In genomic region chr1:64957021-64957489, GRCm38 (mm10) we compare ENCODE assay signal across 7 mouse cellular contexts. TPM values are rescaled to one million over a fixed set of nuclear protein-coding genes. Genes with fewer than 3 reads are reported as not detected.
DNase-seq lines count a peak whose midpoint lies in the region; ATAC-seq and TF ChIP-seq lines count a peak whose summit lies in the region.

No protein-coding gene starts in this region.

- no peak overlapping the region for H3K27ac ChIP-seq in testis, adult 2 months (ENCODE audit: control insufficient read depth, insufficient read depth, low read depth, low read length)
- H3K27ac ChIP-seq in embryonic fibroblast, embryonic 13.5 days (ENCODE audit: insufficient read depth, low read length), result no peak overlapping the region
- H3K27ac ChIP-seq in limb, embryonic 13.5 days, result no peak overlapping the region

- 64% methylated on average over 8 of the region's 8 CpGs for WGBS in limb, embryonic 13.5 days

- H3K4me3 ChIP-seq in testis, adult 2 months (ENCODE audit: control insufficient read depth, low read depth, low read length), result peak overlapping the region; percentile 92
- H3K4me3 ChIP-seq in embryonic fibroblast, embryonic 13.5 days (ENCODE audit: insufficient read depth, low read length), result peak overlapping the region; percentile 16; the same call in 1 of the 2 replicates
- H3K4me3 ChIP-seq in limb, embryonic 13.5 days, result peak overlapping the region; percentile 80

- peak overlapping the region; percentile 72 for H3K4me2 ChIP-seq in limb, embryonic 13.5 days (replicated peaks)

- no peaks in the 10 kb centered on the region for H3K4me1 ChIP-seq in testis, adult 2 months (ENCODE audit: control insufficient read depth, insufficient read depth, low read length)
- H3K4me1 ChIP-seq in embryonic fibroblast, embryonic 13.5 days (ENCODE audit: control insufficient read depth, insufficient read depth, low read length), result no peaks in the 10 kb centered on the region
- H3K4me1 ChIP-seq in limb, embryonic 13.5 days, result 0 out of 2 replicates have a peak, but pooled peaks cover 4% of the 10 kb centered on the region

- no peak for TF ChIP-seq POLR2A in testis, adult 2 months (IDR thresholded peaks at IDR 0.05; ENCODE audit: control insufficient read depth, low read depth, low read length)
- no peak for TF ChIP-seq POLR2A in embryonic fibroblast, embryonic 13.5 days (IDR thresholded peaks at IDR 0.05; ENCODE audit: low read depth, low read length)

- peak overlapping the region; percentile 88 for H3K9ac ChIP-seq in limb, embryonic 13.5 days

- no peaks in the 10 kb centered on the region for H3K36me3 ChIP-seq in testis, adult 2 months (ENCODE audit: control insufficient read depth, insufficient read depth, low read length)
- H3K36me3 ChIP-seq in limb, embryonic 13.5 days, result no peaks in the 10 kb centered on the region

- peak; percentile 29; the same call in 1 of the 2 replicates for ATAC-seq in limb, embryonic 13.5 days (ENCODE audit: low FRiP score, low read depth)
- ATAC-seq in neutrophil, adult 5-6 weeks (ENCODE audit: extremely low read depth, insufficient number of reproducible peaks, low FRiP score, poor library complexity, severe bottlenecking), result peak; percentile 49

- no peak for DNase-seq in testis, postnatal 14 days (ENCODE audit: low spot score)
- no peak for DNase-seq in right cerebral cortex, postnatal 14 days
- DNase-seq in embryo, embryonic 9.5 days (ENCODE audit: extremely low spot score), result no peak

- no peaks in the 10 kb centered on the region for H3K27me3 ChIP-seq in testis, adult 2 months (ENCODE audit: control insufficient read depth, insufficient read depth, low read length)
- no peaks in the 10 kb centered on the region for H3K27me3 ChIP-seq in limb, embryonic 13.5 days

- no peak for TF ChIP-seq CTCF in testis, adult 2 months (IDR thresholded peaks at IDR 0.05; ENCODE audit: control insufficient read depth, insufficient read depth, insufficient replicate concordance, low read depth, low read length)
- no peak for TF ChIP-seq CTCF in embryonic fibroblast, embryonic 13.5 days (IDR thresholded peaks at IDR 0.05; ENCODE audit: borderline replicate concordance, insufficient read depth, low read length)

- H3K9me3 ChIP-seq in limb, embryonic 13.5 days, result no peaks in the 10 kb centered on the region

RNA-seq across cellular contexts. Expression of gene Plekhm3, which starts 0.4 kb away (rescaled TPM):
- polyA plus RNA-seq in testis, adult 2 months (2012; rRNA removed), result 2.7 and 2.8 TPM in 2 replicates
- 6.5 and 8.2 TPM in 2 replicates for polyA plus RNA-seq in embryonic fibroblast, embryonic 13.5 days (2011; ENCODE audit: insufficient read length, low read depth, missing spikeins)
- polyA plus RNA-seq in limb, embryonic 13.5 days (2015; fragmentation: Nextera tagmentation; extraction: Ambion mirVana), result 7.3 and 9.5 TPM in 2 replicates
- total RNA-seq in neutrophil, adult 5-6 weeks (2017), result 60.1 and 63.2 TPM in 2 replicates

Comparison
In these comparisons a context has a peak if more than half of its experiments do, and no peak if none do; other contexts are left out.
1. H3K4me3 ChIP-seq: peak in every context shown above with its lines; median percentile 92 in testis, adult 2 months; 80 in limb, embryonic 13.5 days; 16 in embryonic fibroblast, embryonic 13.5 days.